In the genomic region with DNA sequence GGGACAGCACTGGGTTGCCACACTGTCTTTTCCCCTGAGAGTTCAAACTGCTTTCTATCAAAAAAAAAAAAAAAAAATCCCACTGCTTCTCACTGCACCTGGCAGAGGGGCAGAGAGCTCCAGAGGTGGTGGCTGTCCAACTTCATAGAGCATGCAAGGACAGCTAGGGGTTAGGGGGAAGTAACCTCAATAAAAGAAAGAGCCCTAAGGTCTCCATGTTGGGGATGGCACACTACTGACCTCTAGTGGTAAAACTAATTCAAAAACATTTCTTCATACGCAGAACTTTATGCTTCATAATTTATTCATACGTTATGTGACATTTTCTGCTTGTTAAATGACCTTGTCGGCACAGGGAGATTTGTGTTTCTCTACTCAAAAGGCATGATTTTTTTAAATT, we compare ENCODE assay signal across 9 mouse cellular contexts. TPM values are rescaled to one million over a fixed set of nuclear protein-coding genes. Genes with fewer than 3 reads are reported as not detected.
A peak's percentile ranks its signal among the peaks of the same experiment; 100 is the strongest.
DNase-seq lines count a peak whose midpoint lies in the region; ATAC-seq and TF ChIP-seq lines count a peak whose summit lies in the region.
"Had no signal": no experiment of that assay in that cellular context is flagged by ENCODE, and none has a peak within 500 bp of the region (broad histone marks: within the 10 kb centered on the region; RNA-seq: fewer than 3 reads in every experiment).

No protein-coding gene starts in this region.

- no peak overlapping the region for H3K27ac ChIP-seq in intestine, embryonic 14.5 days (ENCODE audit: low read depth)
- H3K27ac ChIP-seq in intestine, embryonic 16.5 days (ENCODE audit: low read length), result no peak overlapping the region
- H3K27ac ChIP-seq in CH12.LX (ENCODE audit: insufficient read depth, low read depth), result no peak overlapping the region

- TF ChIP-seq EP300 in CH12.LX (IDR thresholded peaks at IDR 0.05; ENCODE audit: low read length), result no peak

- in situ Hi-C loops in CH12.LX (cut with MboI; ENCODE audit: low pct_ligation_motif_present, low pct_unique_long_range_greater_than_20kb, low sequenced_read_pairs), result no loop called here

- H3K4me1 ChIP-seq in intestine, embryonic 14.5 days (replicated peaks; ENCODE audit: control insufficient read depth, insufficient read depth, low read length), result no peaks in the 10 kb centered on the region
- H3K4me1 ChIP-seq in intestine, embryonic 16.5 days (ENCODE audit: control insufficient read depth, insufficient read depth, low read length), result no peaks in the 10 kb centered on the region
- H3K4me1 ChIP-seq in CH12.LX (ENCODE audit: control insufficient read depth in 1 of 2, insufficient read depth in 2 of 2), result peaks cover 0 to 13% of the 10 kb centered on the region in 2 experiments; a peak in 2 of 4 replicates

- no peaks in the 10 kb centered on the region for H3K36me3 ChIP-seq in intestine, embryonic 14.5 days (ENCODE audit: control insufficient read depth, insufficient read depth, low read length)
- no peaks in the 10 kb centered on the region for H3K36me3 ChIP-seq in intestine, embryonic 16.5 days (ENCODE audit: control insufficient read depth, insufficient read depth, low read length)
- no peaks in the 10 kb centered on the region for H3K36me3 ChIP-seq in CH12.LX (replicated peaks in 1 of 2; ENCODE audit: control insufficient read depth in 1 of 2, insufficient read depth in 1 of 2, low read length in 1 of 2)

- no peak for DNase-seq in intestine, embryonic 14.5 days (ENCODE audit: low spot score)
- peak; percentile 72 for DNase-seq in CH12.LX (ENCODE audit: extremely low read depth)
- DNase-seq in layer of hippocampus, postnatal 14 days (ENCODE audit: low spot score in 2 of 2), result no peak
- DNase-seq in kidney, postnatal 25 days, result no peak
- no peak for DNase-seq in gastrocnemius, postnatal 10 days
- DNase-seq: left cerebral cortex, postnatal 4 days had no signal

- TF ChIP-seq RAD21 in CH12.LX (IDR thresholded peaks at IDR 0.05; ENCODE audit: low read depth, low read length), result peak; percentile 87

- WGBS in intestine, embryonic 14.5 days, result 27% methylated on average over 3 of the region's 3 CpGs
- 23% methylated on average over 3 of the region's 3 CpGs for WGBS in intestine, embryonic 16.5 days

- H3K4me3 ChIP-seq in intestine, embryonic 14.5 days (ENCODE audit: low read depth, low read length), result no peak overlapping the region
- no peak overlapping the region for H3K4me3 ChIP-seq in intestine, embryonic 16.5 days (ENCODE audit: low read length)
- H3K4me3 ChIP-seq in CH12.LX (replicated peaks in 1 of 3; ENCODE audit: low read depth in 2 of 3, low read length in 2 of 3, poor library complexity in 1 of 3), result no peak overlapping the region

- no peaks in the 10 kb centered on the region for H3K9me3 ChIP-seq in intestine, embryonic 14.5 days (ENCODE audit: control insufficient read depth, low read length)
- no peaks in the 10 kb centered on the region for H3K9me3 ChIP-seq in intestine, embryonic 16.5 days (ENCODE audit: control insufficient read depth, low read length)
- peaks cover 4% of the 10 kb centered on the region for H3K9me3 ChIP-seq in CH12.LX (replicated peaks; ENCODE audit: low read length)

- H3K79me2 ChIP-seq in CH12.LX (replicated peaks; ENCODE audit: control insufficient read depth, extremely low read depth, insufficient read depth, poor library complexity, severe bottlenecking), result no peaks in the 10 kb centered on the region

- H3K27me3 ChIP-seq in intestine, embryonic 14.5 days (replicated peaks; ENCODE audit: control insufficient read depth, insufficient read depth, low read length), result no peaks in the 10 kb centered on the region
- no peaks in the 10 kb centered on the region for H3K27me3 ChIP-seq in intestine, embryonic 16.5 days (replicated peaks; ENCODE audit: control insufficient read depth, insufficient read depth, low read length)
- peaks cover 3% of the 10 kb centered on the region for H3K27me3 ChIP-seq in CH12.LX (replicated peaks)

- H3K9ac ChIP-seq in intestine, embryonic 14.5 days (ENCODE audit: low read length), result no peak overlapping the region
- no peak overlapping the region for H3K9ac ChIP-seq in intestine, embryonic 16.5 days (ENCODE audit: low read depth, low read length)
- no peak overlapping the region for H3K9ac ChIP-seq in CH12.LX (ENCODE audit: insufficient read depth, low read depth)

- dilution Hi-C loops in CH12.LX (cut with MboI; ENCODE audit: extremely low pct_ligation_motif_present, extremely low pct_unique_long_range_greater_than_20kb, low sequenced_read_pairs), result no loop called here

- H3K4me2 ChIP-seq in intestine, embryonic 14.5 days (ENCODE audit: low read length), result no peak overlapping the region
- H3K4me2 ChIP-seq in intestine, embryonic 16.5 days (ENCODE audit: low read depth, low read length), result no peak overlapping the region
- H3K4me2 ChIP-seq in CH12.LX (ENCODE audit: insufficient read depth, low read depth, poor library complexity, severe bottlenecking), result no peak overlapping the region

- 0 out of 2 replicates have a peak, but pooled peaks have one; percentile 43 for ATAC-seq in intestine, embryonic 14.5 days (replicated peaks; ENCODE audit: low FRiP score, low TSS enrichment, low read depth)
- no peak for ATAC-seq in intestine, embryonic 16.5 days
- ATAC-seq in common myeloid progenitor, adult 5-6 weeks (replicated peaks; ENCODE audit: low read depth, poor library complexity, severe bottlenecking), result peak; percentile 88
- peak; percentile 95 for ATAC-seq in megakaryocyte progenitor cell, adult 5-6 weeks (replicated peaks; ENCODE audit: poor library complexity)

- peak; percentile 83 to 88 for TF ChIP-seq CTCF in CH12.LX (conservative IDR thresholded peaks at IDR 0.05 in 1 of 2, IDR thresholded peaks at IDR 0.05 in 1 of 2; ENCODE audit: low read depth in 2 of 2, low read length in 2 of 2)

- TF ChIP-seq POLR2A in CH12.LX (IDR thresholded peaks at IDR 0.05; ENCODE audit: low read depth, low read length), result no peak

TF ChIP-seq in CH12.LX, 34 proteins besides CTCF, POLR2A, EP300 and RAD21:
- TF ChIP-seq CHD1 (IDR thresholded peaks at IDR 0.05; ENCODE audit: low read depth, low read length) (no peak), SMC3 (IDR thresholded peaks at IDR 0.05; ENCODE audit: low read depth, low read length) (peak; percentile 75), ZNF384 (IDR thresholded peaks at IDR 0.05; ENCODE audit: low read depth, low read length) (peak; percentile 63; the same call in 1 of the 2 replicates), ZC3H11A (IDR thresholded peaks at IDR 0.05; ENCODE audit: low read depth, low read length) (0 out of 2 replicates have a peak, but pooled peaks have one; percentile 8), ELF1 (IDR thresholded peaks at IDR 0.05; ENCODE audit: low read depth, low read length) (no peak), POLR2AphosphoS2 (IDR thresholded peaks at IDR 0.05; ENCODE audit: low read depth, low read length) (no peak), JUND (conservative IDR thresholded peaks at IDR 0.05; ENCODE audit: low read depth, low read length) (peak; percentile 52), MEF2A (IDR thresholded peaks at IDR 0.05; ENCODE audit: borderline replicate concordance, low read depth, low read length) (no peak)
TF ChIP-seq in CH12.LX: peak in this region for 4.

RNA-seq across cellular contexts. Expression of gene Scoc, which starts 7.1 kb away (rescaled TPM):
- polyA plus RNA-seq in intestine, embryonic 14.5 days (2014; fragmentation: Nextera tagmentation; extraction: Ambion mirVana), result 92.4 and 101 TPM in 2 replicates
- polyA plus RNA-seq in intestine, embryonic 16.5 days (2015; fragmentation: Nextera tagmentation; extraction: Ambion mirVana), result 99.2 and 106 TPM in 2 replicates
- 28.9 and 37.8 TPM in 2 replicates for total RNA-seq in CH12.LX (2012; rRNA removed)
- total RNA-seq in CH12.LX (2014; rRNA removed), result 79.7 and 85.9 TPM in 2 replicates
- polyA plus RNA-seq in CH12.LX (2012; ENCODE audit: insufficient read length, low read depth), result 25.4 and 34.5 TPM in 2 replicates
- total RNA-seq in common myeloid progenitor, adult 5-6 weeks (2017), result 52.8 and 70.0 TPM in 2 replicates
- 64.4 and 70.9 TPM in 2 replicates for total RNA-seq in megakaryocyte progenitor cell, adult 5-6 weeks (2015)
- 27.9 and 43.9 TPM in 2 replicates for total RNA-seq in megakaryocyte progenitor cell, adult 5-6 weeks (2017)
- total RNA-seq in layer of hippocampus, postnatal 14 days (2021), result 100 to 1,000 TPM; 233 TPM
- total RNA-seq in gastrocnemius, postnatal 10 days (2021), result 10 to 100 TPM; 42.5 to 47.1 TPM
